Comparison of ENCODE assay signal across 8 mouse cellular contexts in the genomic region with DNA sequence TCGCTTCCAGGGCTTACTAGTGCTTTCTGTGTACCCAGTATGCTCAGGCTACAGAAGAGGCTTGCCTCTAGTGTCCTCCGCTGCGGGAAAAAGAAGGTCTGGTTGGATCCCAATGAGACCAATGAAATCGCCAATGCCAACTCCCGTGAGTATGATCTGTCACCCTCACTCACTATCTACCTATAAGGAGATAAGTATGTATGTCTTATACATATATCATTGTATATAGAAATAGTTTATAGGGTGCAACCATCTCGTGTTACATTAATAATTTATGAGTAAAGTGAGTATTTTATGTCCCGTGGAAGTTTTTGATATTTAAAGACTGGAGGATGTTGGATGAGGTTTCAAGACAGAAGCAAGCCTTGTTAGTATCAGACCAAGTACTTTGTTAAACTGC. TPM values are rescaled to one million over a fixed set of nuclear protein-coding genes. Genes with fewer than 3 reads are reported as not detected.
DNase-seq lines count a peak whose midpoint lies in the region; ATAC-seq lines count a peak whose summit lies in the region.

No protein-coding gene starts in this region.

- peak; percentile 10 for DNase-seq in cerebellum, adult 9-10 months
- DNase-seq in cerebellum, postnatal 10 days = no peak
- no peak for DNase-seq in neural tube, embryonic 11.5 days (ENCODE audit: low spot score)
- DNase-seq in neural tube, embryonic 10.5 days (ENCODE audit: extremely low spot score, low spot score) = no peak
- no peak for DNase-seq in layer of hippocampus, postnatal 36 days
- DNase-seq in ovary, postnatal 10 days (ENCODE audit: low spot score) = no peak

- no peaks in the 10 kb centered on the region for H3K27me3 ChIP-seq in neural tube, embryonic 11.5 days (ENCODE audit: control insufficient read depth, insufficient read depth, low read length)
- no peaks in the 10 kb centered on the region for H3K27me3 ChIP-seq in limb, embryonic 15.5 days
- H3K27me3 ChIP-seq in stomach, embryonic 16.5 days (ENCODE audit: control insufficient read depth, insufficient read depth, low read length) = no peaks in the 10 kb centered on the region

- H3K9ac ChIP-seq in neural tube, embryonic 11.5 days (ENCODE audit: low read length) = peak overlapping the region; percentile 99
- H3K9ac ChIP-seq in limb, embryonic 15.5 days = peak overlapping the region; percentile 99
- peak overlapping the region; percentile 100 for H3K9ac ChIP-seq in stomach, embryonic 16.5 days (ENCODE audit: low read length)

- WGBS in neural tube, embryonic 11.5 days = 20% methylated on average over 7 of the region's 7 CpGs
- 15% methylated on average over 7 of the region's 7 CpGs for WGBS in limb, embryonic 15.5 days
- WGBS in stomach, embryonic 16.5 days = 14% methylated on average over 7 of the region's 7 CpGs

- peak overlapping the region; percentile 99 for H3K4me3 ChIP-seq in neural tube, embryonic 11.5 days (ENCODE audit: low read depth, low read length)
- peak overlapping the region; percentile 83 for H3K4me3 ChIP-seq in limb, embryonic 15.5 days
- H3K4me3 ChIP-seq in stomach, embryonic 16.5 days (replicated peaks; ENCODE audit: low read length) = peak overlapping the region; percentile 88

- H3K36me3 ChIP-seq in neural tube, embryonic 11.5 days (ENCODE audit: control insufficient read depth, insufficient read depth, low read length) = peaks cover 15% of the 10 kb centered on the region
- H3K36me3 ChIP-seq in limb, embryonic 15.5 days = peaks cover 35% of the 10 kb centered on the region
- H3K36me3 ChIP-seq in stomach, embryonic 16.5 days (ENCODE audit: control insufficient read depth, insufficient read depth, low read length) = 0 out of 2 replicates have a peak, but pooled peaks cover 11% of the 10 kb centered on the region

- H3K9me3 ChIP-seq in neural tube, embryonic 11.5 days (ENCODE audit: control insufficient read depth, low read length) = no peaks in the 10 kb centered on the region
- H3K9me3 ChIP-seq in limb, embryonic 15.5 days = no peaks in the 10 kb centered on the region
- H3K9me3 ChIP-seq in stomach, embryonic 16.5 days (replicated peaks; ENCODE audit: control insufficient read depth, low read length) = no peaks in the 10 kb centered on the region

- H3K4me2 ChIP-seq in neural tube, embryonic 11.5 days (ENCODE audit: low read depth) = peak overlapping the region; percentile 91
- H3K4me2 ChIP-seq in limb, embryonic 15.5 days = peak overlapping the region; percentile 67
- peak overlapping the region; percentile 72 for H3K4me2 ChIP-seq in stomach, embryonic 16.5 days (ENCODE audit: low read depth, low read length)

- H3K4me1 ChIP-seq in neural tube, embryonic 11.5 days (ENCODE audit: control insufficient read depth, insufficient read depth, low read length) = peaks cover 11% of the 10 kb centered on the region
- H3K4me1 ChIP-seq in limb, embryonic 15.5 days = peaks cover 14% of the 10 kb centered on the region
- peaks cover 11% of the 10 kb centered on the region for H3K4me1 ChIP-seq in stomach, embryonic 16.5 days (ENCODE audit: control insufficient read depth, insufficient read depth, low read length)

- no peak overlapping the region for H3K27ac ChIP-seq in neural tube, embryonic 11.5 days (ENCODE audit: low read depth, low read length)
- H3K27ac ChIP-seq in limb, embryonic 15.5 days = peak overlapping the region; percentile 87; the same call in 1 of the 2 replicates
- no peak overlapping the region for H3K27ac ChIP-seq in stomach, embryonic 16.5 days (ENCODE audit: low read length)

- ATAC-seq in neural tube, embryonic 11.5 days (ENCODE audit: insufficient read depth, low FRiP score, low TSS enrichment) = no peak
- no peak for ATAC-seq in limb, embryonic 15.5 days (ENCODE audit: insufficient number of reproducible peaks, low FRiP score, low TSS enrichment, low read depth)
- ATAC-seq in stomach, embryonic 16.5 days (ENCODE audit: insufficient read depth, low FRiP score) = no peak

RNA-seq across cellular contexts. Expression of gene Rpl19, which starts 1.3 kb away (rescaled TPM):
- polyA plus RNA-seq in neural tube, embryonic 11.5 days (2014; fragmentation: Nextera tagmentation; extraction: Ambion mirVana) = 926 and 968 TPM in 2 replicates
- 1,005 and 1,062 TPM in 2 replicates for polyA plus RNA-seq in limb, embryonic 15.5 days (2015; fragmentation: Nextera tagmentation; extraction: Ambion mirVana)
- polyA plus RNA-seq in stomach, embryonic 16.5 days (2015; fragmentation: Nextera tagmentation; extraction: Ambion mirVana) = 825 and 942 TPM in 2 replicates
- total RNA-seq in layer of hippocampus, postnatal 36 days (2021) = 100 to 1,000 TPM; 586 to 604 TPM

RNA-seq across cellular contexts. Expression of gene Cacnb1, which starts 5.0 kb away (rescaled TPM):
- polyA plus RNA-seq in neural tube, embryonic 11.5 days (2014; fragmentation: Nextera tagmentation; extraction: Ambion mirVana) = 15.2 and 15.8 TPM in 2 replicates
- 19.6 and 31.1 TPM in 2 replicates for polyA plus RNA-seq in limb, embryonic 15.5 days (2015; fragmentation: Nextera tagmentation; extraction: Ambion mirVana)
- polyA plus RNA-seq in stomach, embryonic 16.5 days (2015; fragmentation: Nextera tagmentation; extraction: Ambion mirVana) = 7.0 and 12.1 TPM in 2 replicates
- 100 to 1,000 TPM; 135 TPM for total RNA-seq in layer of hippocampus, postnatal 36 days (2021)

RNA-seq across cellular contexts. Expression of gene Stac2, which starts 25.5 kb away (rescaled TPM):
- polyA plus RNA-seq in neural tube, embryonic 11.5 days (2014; fragmentation: Nextera tagmentation; extraction: Ambion mirVana) = 6.6 and 6.8 TPM in 2 replicates
- 0.68 TPM in 2 replicates for polyA plus RNA-seq in limb, embryonic 15.5 days (2015; fragmentation: Nextera tagmentation; extraction: Ambion mirVana)
- 0.25 and 0.47 TPM in 2 replicates for polyA plus RNA-seq in stomach, embryonic 16.5 days (2015; fragmentation: Nextera tagmentation; extraction: Ambion mirVana)
- 10 to 100 TPM; 46.5 to 56.2 TPM for total RNA-seq in layer of hippocampus, postnatal 36 days (2021)

RNA-seq across cellular contexts. Expression of gene Arl5c, which starts 31.8 kb away (rescaled TPM):
- 10.6 and 14.1 TPM in 2 replicates for polyA plus RNA-seq in neural tube, embryonic 11.5 days (2014; fragmentation: Nextera tagmentation; extraction: Ambion mirVana)
- 13.8 and 16.4 TPM in 2 replicates for polyA plus RNA-seq in limb, embryonic 15.5 days (2015; fragmentation: Nextera tagmentation; extraction: Ambion mirVana)
- 10.5 and 11.8 TPM in 2 replicates for polyA plus RNA-seq in stomach, embryonic 16.5 days (2015; fragmentation: Nextera tagmentation; extraction: Ambion mirVana)
- total RNA-seq in layer of hippocampus, postnatal 36 days (2021) = 1 to 10 TPM; 1.0 to 1.1 TPM

RNA-seq across cellular contexts. Expression of gene Plxdc1, which starts 41.5 kb away (rescaled TPM):
- 0.24 TPM in 1 of 2 replicates, not detected in the other for polyA plus RNA-seq in neural tube, embryonic 11.5 days (2014; fragmentation: Nextera tagmentation; extraction: Ambion mirVana)
- 1.7 TPM in 2 replicates for polyA plus RNA-seq in limb, embryonic 15.5 days (2015; fragmentation: Nextera tagmentation; extraction: Ambion mirVana)
- polyA plus RNA-seq in stomach, embryonic 16.5 days (2015; fragmentation: Nextera tagmentation; extraction: Ambion mirVana) = 0.72 and 1.0 TPM in 2 replicates
- 10 to 100 TPM in 1 of 2 experiments, 1 to 10 TPM in 1; 8.2 to 10.0 TPM for total RNA-seq in layer of hippocampus, postnatal 36 days (2021)
